Mouse (Mus musculus) ES-Bruce4 (cell line): ENCODE results near the gene Tnfsfm13. TPM values are rescaled to one million over a fixed set of nuclear protein-coding genes. Genes with fewer than 3 reads are reported as not detected.

Experiments used
- H3K27ac ChIP-seq: 2 replicates; pipeline ENCODE4 v1.5.1; 2012; ENCODE audit warnings: low read length, inconsistent platforms; ENCODE audit not compliant: insufficient read depth
- H3K27me3 ChIP-seq: 2 replicates; pipeline ENCODE4 v1.6.1; 2012; ENCODE audit warnings: mild to moderate bottlenecking, low read length, inconsistent platforms; ENCODE audit not compliant: control insufficient read depth, poor library complexity, insufficient read depth, severe bottlenecking
- H3K36me3 ChIP-seq: 2 replicates; pipeline ENCODE4 v1.6.1; 2012; ENCODE audit warnings: inconsistent platforms, mild to moderate bottlenecking, low read length, moderate library complexity; ENCODE audit not compliant: control insufficient read depth, poor library complexity, insufficient read depth, severe bottlenecking
- H3K4me1 ChIP-seq: one replicate; pipeline ENCODE4 v1.8.1; 2011; ENCODE audit warnings: low read length; ENCODE audit not compliant: control insufficient read depth, insufficient read depth
- H3K4me3 ChIP-seq: 2 replicates; pipeline ENCODE4 v1.5.1; 2011; ENCODE audit warnings: low read depth, mild to moderate bottlenecking, low read length
- H3K9ac ChIP-seq: 2 replicates; pipeline ENCODE4 v1.6.1; 2012; ENCODE audit warnings: low read depth, mild to moderate bottlenecking, inconsistent platforms; ENCODE audit not compliant: poor library complexity, severe bottlenecking
- H3K9me3 ChIP-seq: replicated peaks from 2 replicates; pipeline ENCODE4 v1.6.1; 2012; ENCODE audit warnings: mild to moderate bottlenecking, low read length, inconsistent platforms; ENCODE audit not compliant: control insufficient read depth, poor library complexity, insufficient read depth, severe bottlenecking
- CTCF ChIP-seq: IDR thresholded peaks from one replicate; pipeline ENCODE4 v1.8.1; 2011; ENCODE audit warnings: low read depth, low read length
- EP300 ChIP-seq: IDR thresholded peaks from 2 replicates; pipeline ENCODE4 v1.6.1; 2011; ENCODE audit warnings: low read depth, low read length; ENCODE audit not compliant: insufficient read depth
- POLR2A ChIP-seq: IDR thresholded peaks from one replicate; pipeline ENCODE4 v1.8.1; 2011; ENCODE audit warnings: low read length; ENCODE audit not compliant: insufficient read depth
- polyA plus RNA-seq: library from polyadenylated mRNA; stranded (reverse); fragments of >200 nt; gene quantifications from 2 replicates; pipeline ENCODE4 v1.2.4, GENCODE M21; 2011; ENCODE audit warnings: low read depth; ENCODE audit not compliant: missing spikeins, insufficient read depth, insufficient read length

Gene Tnfsfm13
- polyA plus RNA-seq, 1 experiment, result 3.6 TPM

GRCm38 (mm10) chr11:69633128-69633866 is 62.6 kb downstream of the Tnfsfm13 start:
- peak overlapping the region; percentile 89 for H3K4me3 ChIP-seq
- peaks cover 32% of the 10 kb centered on the region for H3K36me3 ChIP-seq
- peak overlapping the region; percentile 39 for H3K27ac ChIP-seq
- H3K27me3 ChIP-seq, result no peaks in the 10 kb centered on the region
- H3K9ac ChIP-seq, result peak overlapping the region; percentile 96
- H3K4me1 ChIP-seq, result no peaks in the 10 kb centered on the region
- TF ChIP-seq CTCF (no peak), POLR2A (no peak), EP300 (no peak)
- H3K9me3 ChIP-seq, result no peaks in the 10 kb centered on the region

Other genes with a start within 250 kb of the Tnfsfm13 start
- 1.2 and 2.0 TPM in 2 replicates for gene Dnah2, start 147.0 kb downstream of the Tnfsfm13 start, polyA plus RNA-seq
- 3.9 and 4.0 TPM in 2 replicates for gene Efnb3, start 135.9 kb downstream of the Tnfsfm13 start, polyA plus RNA-seq
- 10.3 and 17.8 TPM in 2 replicates for gene Wrap53, start 115.8 kb downstream of the Tnfsfm13 start, polyA plus RNA-seq
- gene Trp53, start 115.7 kb downstream of the Tnfsfm13 start, polyA plus RNA-seq, result 230 and 277 TPM in 2 replicates
- 20.4 and 24.0 TPM in 2 replicates for gene Atp1b2, start 90.2 kb downstream of the Tnfsfm13 start, polyA plus RNA-seq
- not detected in 2 replicates for gene Shbg, start 78.2 kb downstream of the Tnfsfm13 start, polyA plus RNA-seq
- 9.1 and 9.6 TPM in 2 replicates for gene Sat2, start 74.1 kb downstream of the Tnfsfm13 start, polyA plus RNA-seq
- 170 and 173 TPM in 2 replicates for gene Fxr2, start 63.1 kb downstream of the Tnfsfm13 start, polyA plus RNA-seq
- 45.2 and 48.1 TPM in 2 replicates for gene Sox15, start 40.8 kb downstream of the Tnfsfm13 start, polyA plus RNA-seq
- gene Mpdu1, start 33.5 kb downstream of the Tnfsfm13 start, polyA plus RNA-seq, result 65.7 and 71.0 TPM in 2 replicates
- 32.9 and 36.2 TPM in 2 replicates for gene Cd68, start 29.9 kb downstream of the Tnfsfm13 start, polyA plus RNA-seq
- 1,464 and 1,502 TPM in 2 replicates for gene Eif4a1, start 23.7 kb downstream of the Tnfsfm13 start, polyA plus RNA-seq
- gene Senp3, start 14.0 kb downstream of the Tnfsfm13 start, polyA plus RNA-seq, result 198 and 221 TPM in 2 replicates
- 1.3 and 2.9 TPM in 2 replicates for gene Tnfsf13, start 10.3 kb downstream of the Tnfsfm13 start, polyA plus RNA-seq
- gene Tnfsf12, start 249 bp downstream of the Tnfsfm13 start, polyA plus RNA-seq, result 3.4 and 4.1 TPM in 2 replicates
- gene Polr2a, start 62.5 kb upstream of the Tnfsfm13 start, polyA plus RNA-seq, result 102 and 103 TPM in 2 replicates
- not detected in 2 replicates for gene Slc35g3, start 65.9 kb upstream of the Tnfsfm13 start, polyA plus RNA-seq
- 3.6 and 4.8 TPM in 2 replicates for gene Zbtb4, start 69.8 kb upstream of the Tnfsfm13 start, polyA plus RNA-seq
- 10.1 and 12.1 TPM in 2 replicates for gene Chrnb1, start 99.8 kb upstream of the Tnfsfm13 start, polyA plus RNA-seq
- 1.8 and 2.5 TPM in 2 replicates for gene Fgf11, start 105.8 kb upstream of the Tnfsfm13 start, polyA plus RNA-seq
- gene Tmem102, start 109.5 kb upstream of the Tnfsfm13 start, polyA plus RNA-seq, result 10.1 and 11.6 TPM in 2 replicates
- gene Gm39566, start 119.2 kb upstream of the Tnfsfm13 start, polyA plus RNA-seq, result not detected in 2 replicates
- gene Spem2, start 122.4 kb upstream of the Tnfsfm13 start, polyA plus RNA-seq, result not detected in 2 replicates
- gene Spem1, start 126.1 kb upstream of the Tnfsfm13 start, polyA plus RNA-seq, result not detected in 2 replicates
- 19.6 and 25.4 TPM in 2 replicates for gene Nlgn2, start 141.7 kb upstream of the Tnfsfm13 start, polyA plus RNA-seq
- 97.1 and 103 TPM in 2 replicates for gene Tmem256, start 142.4 kb upstream of the Tnfsfm13 start, polyA plus RNA-seq
- 27.2 and 31.2 TPM in 2 replicates for gene Plscr3, start 150.3 kb upstream of the Tnfsfm13 start, polyA plus RNA-seq
- gene Tnk1, start 162.6 kb upstream of the Tnfsfm13 start, polyA plus RNA-seq, result 15.6 and 19.6 TPM in 2 replicates
- gene Tmem95, start 181.9 kb upstream of the Tnfsfm13 start, polyA plus RNA-seq, result not detected in 2 replicates
- gene Kctd11, start 185.3 kb upstream of the Tnfsfm13 start, polyA plus RNA-seq, result 5.2 and 6.3 TPM in 2 replicates
- 1.5 and 2.3 TPM in 2 replicates for gene Acap1, start 199.4 kb upstream of the Tnfsfm13 start, polyA plus RNA-seq
- 11.6 and 13.1 TPM in 2 replicates for gene 2810408A11Rik, start 204.9 kb upstream of the Tnfsfm13 start, polyA plus RNA-seq
- gene Neurl4, start 205.0 kb upstream of the Tnfsfm13 start, polyA plus RNA-seq, result 27.9 and 32.4 TPM in 2 replicates
- gene Gps2, start 217.8 kb upstream of the Tnfsfm13 start, polyA plus RNA-seq, result 23.9 and 24.4 TPM in 2 replicates
- 1,015 and 1,063 TPM in 2 replicates for gene Eif5a, start 225.9 kb upstream of the Tnfsfm13 start, polyA plus RNA-seq
- 55.2 and 57.2 TPM in 2 replicates for gene Ybx2, start 239.7 kb upstream of the Tnfsfm13 start, polyA plus RNA-seq